Mouse (Mus musculus): ENCODE measurements around the gene Foxn3. TPM values are rescaled to one million over a fixed set of nuclear protein-coding genes. Genes with fewer than 3 reads are reported as not detected.

Foxn3 gene
- polyA plus RNA-seq, 1 experiment, result 28.9 TPM

- Histone ChIP-seq H3K27ac (replicated peaks; ENCODE audit: low read depth, low read length) (no peak overlapping the region), H3K4me3 (ENCODE audit: insufficient read depth, low read depth, low read length) (no peak overlapping the region), H3K4me1 (ENCODE audit: control insufficient read depth, insufficient read depth, insufficient read length, low read length) (peaks cover 19% of the 10 kb centered on the region)
Measured at GRCm38 (mm10) chr12:99412034-99412433, 151.3 kb downstream of the Foxn3 start.

DNA sequence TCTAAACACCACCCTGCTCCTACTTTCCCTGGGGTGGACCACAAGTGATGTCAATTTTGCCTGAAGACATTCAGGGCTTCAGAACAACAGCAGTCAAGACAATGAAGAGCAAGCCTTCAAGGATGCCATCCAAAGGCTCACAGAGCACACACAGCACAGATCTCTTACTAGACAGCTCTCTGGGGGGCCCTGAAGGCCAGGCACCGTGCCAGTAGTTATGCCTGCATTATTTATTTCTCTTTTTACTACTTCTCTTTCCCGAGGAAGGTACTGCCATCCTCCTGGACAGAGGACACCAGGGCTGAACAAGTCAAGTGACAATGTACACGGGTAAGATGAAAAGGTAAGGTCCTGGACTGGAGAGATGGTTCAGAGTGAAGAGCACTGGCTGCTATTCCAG is 154.7 kb downstream of the Foxn3 start:
- no peak overlapping the region for H3K4me3 ChIP-seq (ENCODE audit: insufficient read depth, low read depth, low read length)
- no peak overlapping the region for H3K27ac ChIP-seq (replicated peaks; ENCODE audit: low read depth, low read length)
- peaks cover 14% of the 10 kb centered on the region for H3K4me1 ChIP-seq (ENCODE audit: control insufficient read depth, insufficient read depth, insufficient read length, low read length)

DNA sequence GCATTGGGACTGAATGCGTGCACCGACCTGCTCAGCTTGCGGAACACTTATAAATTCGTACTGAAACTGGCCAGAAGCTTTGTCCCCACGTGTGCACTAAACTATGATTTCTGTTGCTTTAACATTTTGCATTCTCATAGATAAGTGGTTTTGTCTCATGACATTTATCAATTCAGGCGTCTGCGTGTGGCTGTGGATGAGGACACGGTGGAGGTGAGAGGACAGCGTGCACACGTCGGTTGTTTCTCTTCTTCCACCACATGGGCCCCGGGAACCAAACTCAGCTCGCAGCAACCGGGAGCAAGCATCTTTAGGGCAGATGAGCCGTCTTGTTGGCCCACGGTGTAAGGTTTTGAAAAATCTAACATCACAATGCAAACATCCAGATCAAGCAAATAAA is 155.3 kb downstream of the Foxn3 start:
- H3K4me3 ChIP-seq (ENCODE audit: insufficient read depth, low read depth, low read length), result no peak overlapping the region
- no peak overlapping the region for H3K27ac ChIP-seq (replicated peaks; ENCODE audit: low read depth, low read length)
- peaks cover 14% of the 10 kb centered on the region for H3K4me1 ChIP-seq (ENCODE audit: control insufficient read depth, insufficient read depth, insufficient read length, low read length)

GRCm38 (mm10) chr12:99407318-99407716 is 156.1 kb downstream of the Foxn3 start:
- peak overlapping the region; percentile 48 for H3K4me3 ChIP-seq (ENCODE audit: insufficient read depth, low read depth, low read length)
- H3K27ac ChIP-seq (replicated peaks; ENCODE audit: low read depth, low read length), result peak overlapping the region; percentile 68; the same call in 1 of the 2 replicates
- peaks cover 12% of the 10 kb centered on the region for H3K4me1 ChIP-seq (ENCODE audit: control insufficient read depth, insufficient read depth, insufficient read length, low read length)

- peak overlapping the region; percentile 68 for H3K27ac ChIP-seq (replicated peaks; ENCODE audit: low read depth, low read length)
- peak overlapping the region; percentile 48 for H3K4me3 ChIP-seq (ENCODE audit: insufficient read depth, low read depth, low read length)
- H3K4me1 ChIP-seq (ENCODE audit: control insufficient read depth, insufficient read depth, insufficient read length, low read length), result peaks cover 9% of the 10 kb centered on the region
Measured at GRCm38 (mm10) chr12:99406697-99407317, 156.6 kb downstream of the Foxn3 start.

DNA sequence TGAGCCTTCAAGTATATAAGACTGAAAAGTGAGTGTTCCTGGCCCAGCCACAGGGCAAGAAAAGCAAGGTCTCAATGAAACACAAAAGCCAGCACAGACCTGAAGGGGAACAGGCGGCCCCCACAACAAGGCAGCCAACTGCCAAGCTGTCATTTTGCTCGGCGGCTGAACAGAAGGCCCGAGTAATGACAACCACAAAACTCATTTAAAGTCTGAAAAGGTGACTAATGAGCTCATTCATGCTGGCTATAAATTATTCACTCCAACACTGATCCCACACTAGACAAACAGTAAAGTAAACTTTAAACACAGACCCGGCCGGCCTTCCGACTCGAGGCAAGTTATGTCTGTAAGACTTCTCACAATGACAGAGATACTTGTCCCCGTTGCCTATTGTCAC is 157.1 kb downstream of the Foxn3 start:
- 0 out of 2 replicates have a peak overlapping the region, but pooled peaks have one; percentile 5 for H3K27ac ChIP-seq (replicated peaks; ENCODE audit: low read depth, low read length)
- H3K4me1 ChIP-seq (ENCODE audit: control insufficient read depth, insufficient read depth, insufficient read length, low read length), result peaks cover 5% of the 10 kb centered on the region
- H3K4me3 ChIP-seq (ENCODE audit: insufficient read depth, low read depth, low read length), result no peak overlapping the region

GRCm38 (mm10) chr12:99405401-99405800 is 158.0 kb downstream of the Foxn3 start:
- Histone ChIP-seq H3K27ac (replicated peaks; ENCODE audit: low read depth, low read length) (no peak overlapping the region), H3K4me3 (ENCODE audit: insufficient read depth, low read depth, low read length) (no peak overlapping the region), H3K4me1 (ENCODE audit: control insufficient read depth, insufficient read depth, insufficient read length, low read length) (peaks cover 4% of the 10 kb centered on the region; the same call in 1 of the 2 replicates)

DNA sequence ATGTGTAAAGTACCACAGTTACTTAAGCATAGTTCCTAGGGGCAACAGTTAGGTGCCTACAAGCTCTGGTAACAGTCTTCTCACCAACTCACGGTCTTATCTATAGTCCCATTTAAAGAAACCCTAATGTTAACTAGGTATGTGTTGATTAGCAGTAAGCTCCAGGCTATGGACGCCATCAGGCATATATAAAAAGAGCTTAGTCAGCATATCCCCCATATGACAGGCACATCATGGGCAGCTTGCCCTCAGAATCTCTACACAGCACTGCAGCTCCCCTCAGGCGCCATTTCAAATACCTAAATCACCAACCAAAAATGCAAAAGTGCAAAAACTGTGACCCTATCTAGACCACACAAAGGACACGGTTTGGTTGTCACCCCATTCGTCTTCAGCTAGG is 160.4 kb downstream of the Foxn3 start:
- H3K4me1 ChIP-seq (ENCODE audit: control insufficient read depth, insufficient read depth, insufficient read length, low read length), result peaks cover 2% of the 10 kb centered on the region; the same call in 1 of the 2 replicates
- no peak overlapping the region for H3K4me3 ChIP-seq (ENCODE audit: insufficient read depth, low read depth, low read length)

GRCm38 (mm10) chr12:99400907-99401306 is 162.5 kb downstream of the Foxn3 start:
- no peaks in the 10 kb centered on the region for H3K4me1 ChIP-seq (ENCODE audit: control insufficient read depth, insufficient read depth, insufficient read length, low read length)
- no peak overlapping the region for H3K27ac ChIP-seq (replicated peaks; ENCODE audit: low read depth, low read length)
- H3K4me3 ChIP-seq (ENCODE audit: insufficient read depth, low read depth, low read length), result no peak overlapping the region

More for the DNA sequence above, 160.4 kb downstream of the Foxn3 start:
- H3K27ac ChIP-seq (replicated peaks; ENCODE audit: low read depth, low read length), result no peak overlapping the region

GRCm38 (mm10) chr12:99399575-99399974 is 163.8 kb downstream of the Foxn3 start:
- H3K4me3 ChIP-seq (ENCODE audit: insufficient read depth, low read depth, low read length), result no peak overlapping the region
- H3K27ac ChIP-seq (replicated peaks; ENCODE audit: low read depth, low read length), result no peak overlapping the region
- H3K4me1 ChIP-seq (ENCODE audit: control insufficient read depth, insufficient read depth, insufficient read length, low read length), result no peaks in the 10 kb centered on the region

DNA sequence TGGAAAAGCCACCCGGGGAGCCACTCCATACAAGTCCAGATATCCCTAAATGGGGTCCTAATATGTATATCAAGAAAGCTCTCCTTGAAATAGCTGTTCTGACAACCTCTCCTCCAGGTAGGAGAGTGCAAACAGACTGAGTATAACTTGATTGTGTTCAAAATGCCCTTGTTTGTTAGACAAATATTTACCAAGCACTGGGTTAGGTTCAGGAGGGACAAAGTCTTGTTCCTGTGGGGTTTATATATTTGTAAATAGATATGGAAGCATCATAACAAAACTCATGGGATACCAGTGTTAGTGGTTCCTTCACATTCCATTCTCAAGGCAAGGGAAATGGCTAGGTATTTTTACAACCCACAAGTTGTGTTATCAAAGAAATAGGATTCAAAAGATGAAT is 166.9 kb downstream of the Foxn3 start:
- Histone ChIP-seq H3K4me3 (ENCODE audit: insufficient read depth, low read depth, low read length) (no peak overlapping the region), H3K27ac (replicated peaks; ENCODE audit: low read depth, low read length) (no peak overlapping the region), H3K4me1 (ENCODE audit: control insufficient read depth, insufficient read depth, insufficient read length, low read length) (peaks cover 7% of the 10 kb centered on the region; the same call in 1 of the 2 replicates)

DNA sequence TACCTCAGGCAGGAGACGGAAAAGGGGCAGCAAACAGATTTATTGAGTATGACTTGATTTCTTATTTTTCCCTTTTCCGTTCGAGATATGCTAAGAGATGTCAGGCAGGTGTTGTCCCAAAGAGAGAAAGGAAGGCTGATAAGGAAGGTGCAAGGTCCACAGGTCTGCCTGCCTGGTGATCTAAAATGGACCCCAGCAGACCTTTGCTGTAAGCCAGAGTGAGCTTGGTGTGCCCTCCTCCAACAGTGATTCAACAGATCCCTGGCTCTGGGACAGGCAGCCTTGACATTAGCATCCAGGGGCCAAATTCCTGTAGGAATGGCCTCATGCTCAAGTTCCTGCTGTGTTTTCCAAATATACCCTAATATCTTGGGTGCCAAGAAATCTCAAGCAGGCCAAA is 168.3 kb downstream of the Foxn3 start:
- H3K27ac ChIP-seq (replicated peaks; ENCODE audit: low read depth, low read length), result no peak overlapping the region
- no peak overlapping the region for H3K4me3 ChIP-seq (ENCODE audit: insufficient read depth, low read depth, low read length)

GRCm38 (mm10) chr12:99394676-99395075 is 168.7 kb downstream of the Foxn3 start:
- peaks cover 7% of the 10 kb centered on the region; the same call in 1 of the 2 replicates for H3K4me1 ChIP-seq (ENCODE audit: control insufficient read depth, insufficient read depth, insufficient read length, low read length)
- no peak overlapping the region for H3K4me3 ChIP-seq (ENCODE audit: insufficient read depth, low read depth, low read length)
- no peak overlapping the region for H3K27ac ChIP-seq (replicated peaks; ENCODE audit: low read depth, low read length)

More for the DNA sequence above, 168.3 kb downstream of the Foxn3 start:
- peaks cover 7% of the 10 kb centered on the region; the same call in 1 of the 2 replicates for H3K4me1 ChIP-seq (ENCODE audit: control insufficient read depth, insufficient read depth, insufficient read length, low read length)

DNA sequence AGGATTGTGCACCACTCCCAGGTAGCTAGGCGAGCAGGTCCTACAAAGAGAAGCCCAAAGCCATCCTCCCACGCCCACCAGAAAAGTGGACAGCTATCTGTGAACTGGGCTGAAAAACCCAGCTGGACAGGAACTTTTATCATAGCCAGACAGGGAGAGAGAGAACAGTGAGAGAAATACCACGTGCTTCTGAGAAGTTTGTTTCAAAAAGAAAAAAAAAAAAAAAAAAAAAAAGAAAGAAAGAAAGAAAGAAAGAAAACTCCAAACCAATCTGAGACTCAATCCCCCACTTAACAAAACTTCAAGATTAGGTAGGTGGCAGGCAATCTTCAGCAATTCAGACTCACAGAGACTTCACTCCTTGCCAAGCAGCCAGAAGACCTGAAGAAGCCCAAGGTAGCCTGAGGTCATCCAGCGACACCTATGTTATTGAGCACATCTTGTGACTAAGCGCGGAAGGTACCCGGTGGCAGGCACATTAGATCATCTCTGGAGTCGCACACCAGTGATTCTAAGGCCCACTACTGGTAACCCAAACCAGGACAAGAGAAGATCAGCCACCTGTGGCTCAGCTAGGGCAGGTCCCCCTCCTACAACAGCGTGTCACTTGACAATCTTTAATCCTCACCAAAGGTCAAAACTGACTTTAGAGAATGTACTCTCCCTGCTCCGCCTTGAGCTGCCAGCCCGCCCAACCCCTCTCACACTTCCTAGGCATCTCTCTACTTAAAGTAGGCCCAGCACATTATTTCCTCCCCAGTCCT is 169.3 kb downstream of the Foxn3 start:
- Histone ChIP-seq H3K4me1 (ENCODE audit: control insufficient read depth, insufficient read depth, insufficient read length, low read length) (peaks cover 7% of the 10 kb centered on the region; the same call in 1 of the 2 replicates), H3K4me3 (ENCODE audit: insufficient read depth, low read depth, low read length) (peak overlapping the region; percentile 95), H3K27ac (replicated peaks; ENCODE audit: low read depth, low read length) (peak overlapping the region; percentile 96)

DNA sequence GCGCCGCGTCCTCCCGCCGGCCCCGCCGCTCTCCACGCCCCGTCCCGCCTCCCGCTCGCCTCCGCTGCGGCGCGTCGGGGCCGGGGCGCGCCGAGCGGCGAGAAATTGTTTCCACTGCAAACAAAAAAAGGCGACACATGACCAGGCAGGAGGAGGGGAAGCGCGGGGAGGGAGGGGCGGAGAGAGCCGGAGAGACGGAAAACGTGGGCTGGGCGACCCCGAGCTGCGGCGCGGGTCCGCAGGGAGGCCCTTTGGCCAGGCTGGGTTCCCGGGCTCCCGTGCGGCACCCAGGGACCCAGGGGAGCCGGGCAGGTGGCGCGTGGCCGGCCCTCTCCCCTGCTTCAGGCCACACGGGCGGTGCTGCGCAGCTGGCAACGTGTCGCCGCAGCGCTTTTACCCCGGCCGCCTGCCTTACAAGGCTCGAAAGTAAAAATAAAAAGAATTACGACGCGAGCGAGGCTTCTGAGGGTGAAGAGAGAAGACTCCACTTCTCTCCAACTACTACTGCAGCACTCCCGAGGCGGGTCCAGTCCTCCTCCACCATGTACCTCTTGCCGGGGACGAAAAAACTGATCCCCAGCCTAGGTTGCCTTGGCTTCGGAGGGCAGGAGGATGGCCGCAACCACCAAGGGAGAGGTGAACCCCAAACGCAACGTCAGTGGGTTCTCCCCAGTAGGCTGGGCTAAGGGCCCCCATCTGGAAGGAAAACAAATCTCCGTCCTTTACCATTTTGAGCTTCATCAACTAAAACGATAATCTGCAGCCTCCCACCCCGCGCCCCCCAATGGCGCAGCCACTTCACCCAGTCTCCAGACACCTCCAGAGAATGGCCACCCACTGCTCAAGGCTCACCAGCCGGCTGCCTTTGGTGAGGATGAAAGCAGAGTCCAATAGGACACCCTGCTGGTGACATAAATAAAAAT is 170.2 kb downstream of the Foxn3 start:
- Histone ChIP-seq H3K4me1 (ENCODE audit: control insufficient read depth, insufficient read depth, insufficient read length, low read length) (peaks cover 7% of the 10 kb centered on the region; the same call in 1 of the 2 replicates), H3K4me3 (ENCODE audit: insufficient read depth, low read depth, low read length) (peak overlapping the region; percentile 95), H3K27ac (replicated peaks; ENCODE audit: low read depth, low read length) (peak overlapping the region; percentile 96)

All from brown adipose tissue, adult 24 weeks (tissue).